Mouse (Mus musculus) embryonic facial prominence, embryonic 12.5 days (tissue): ENCODE results near the gene Rtn1. TPM values are rescaled to one million over a fixed set of nuclear protein-coding genes. Genes with fewer than 3 reads are reported as not detected.

Experiments used
- ATAC-seq: fragments of 200-750 bp; cut with Nextera tagmentation; 2 replicates; pipeline ENCODE4 v1.8.0; 2017; ENCODE audit not compliant: insufficient number of reproducible peaks, insufficient read depth, low FRiP score, low TSS enrichment
- H3K27ac ChIP-seq: fragments of 300-500 bp; sonication (generic); 2 replicates; pipeline ENCODE4 v1.5.1; 2016; ENCODE audit warnings: mild to moderate bottlenecking
- H3K27me3 ChIP-seq: fragments of 300-500 bp; sonication (generic); 2 replicates; pipeline ENCODE4 v1.6.1; 2016; ENCODE audit warnings: mild to moderate bottlenecking, moderate library complexity
- H3K36me3 ChIP-seq: fragments of 300-500 bp; sonication (generic); 2 replicates; pipeline ENCODE4 v1.6.1; 2016; ENCODE audit warnings: mild to moderate bottlenecking
- H3K4me1 ChIP-seq: fragments of 300-500 bp; sonication (generic); 2 replicates; pipeline ENCODE4 v1.6.1; 2016
- H3K4me2 ChIP-seq: fragments of 300-500 bp; sonication (generic); replicated peaks from 2 replicates; pipeline ENCODE4 v1.6.1; 2016; ENCODE audit warnings: mild to moderate bottlenecking, moderate library complexity
- H3K4me3 ChIP-seq: fragments of 300-500 bp; sonication (generic); 2 replicates; pipeline ENCODE4 v1.5.1; 2016; ENCODE audit warnings: mild to moderate bottlenecking
- H3K9ac ChIP-seq: fragments of 300-500 bp; sonication (generic); 2 replicates; pipeline ENCODE4 v1.6.1; 2016; ENCODE audit warnings: mild to moderate bottlenecking, moderate library complexity
- H3K9me3 ChIP-seq: fragments of 300-500 bp; sonication (generic); 2 replicates; pipeline ENCODE4 v1.6.1; 2016; ENCODE audit warnings: mild to moderate bottlenecking, moderate library complexity
- WGBS: fragments of 180-500 bp; shearing (Covaris S2); methylation state at CpG from one replicate; pipeline ENCODE4 v1.1.7; 2016; 5-methylcytosine and 5-hydroxymethylcytosine counted together
- polyA plus RNA-seq: library from polyadenylated mRNA; unstranded; fragments of >200 nt; fragmentation: Nextera tagmentation; extraction: Ambion mirVana; gene quantifications from 2 replicates; pipeline ENCODE4 v1.2.1, GENCODE M21; 2016

Rtn1 gene
- polyA plus RNA-seq, 1 experiment from 2014 or later = 89.3 TPM

- Histone ChIP-seq H3K4me3 (no peak overlapping the region), H3K36me3 (no peaks in the 10 kb centered on the region), H3K9ac (no peak overlapping the region), H3K27me3 (no peaks in the 10 kb centered on the region), H3K4me1 (no peaks in the 10 kb centered on the region), H3K27ac (no peak overlapping the region), H3K9me3 (no peaks in the 10 kb centered on the region), H3K4me2 (no peak overlapping the region)
- 87% methylated on average over 8 of the region's 8 CpGs for WGBS
- ATAC-seq = no peak
Measured at GRCm38 (mm10) chr12:72348508-72348907, 60.3 kb downstream of the Rtn1 start.

- H3K27me3 ChIP-seq = no peaks in the 10 kb centered on the region
- no peak overlapping the region for H3K4me3 ChIP-seq
- H3K9me3 ChIP-seq = no peaks in the 10 kb centered on the region
- no peaks in the 10 kb centered on the region for H3K36me3 ChIP-seq
- no peak overlapping the region for H3K9ac ChIP-seq
- ATAC-seq = no peak
- H3K4me1 ChIP-seq = no peaks in the 10 kb centered on the region
- H3K27ac ChIP-seq = no peak overlapping the region
- no peak overlapping the region for H3K4me2 ChIP-seq
- 34% methylated on average over 1 of the region's 1 CpGs for WGBS
Measured at GRCm38 (mm10) chr12:72347184-72347583, 61.7 kb downstream of the Rtn1 start.

DNA sequence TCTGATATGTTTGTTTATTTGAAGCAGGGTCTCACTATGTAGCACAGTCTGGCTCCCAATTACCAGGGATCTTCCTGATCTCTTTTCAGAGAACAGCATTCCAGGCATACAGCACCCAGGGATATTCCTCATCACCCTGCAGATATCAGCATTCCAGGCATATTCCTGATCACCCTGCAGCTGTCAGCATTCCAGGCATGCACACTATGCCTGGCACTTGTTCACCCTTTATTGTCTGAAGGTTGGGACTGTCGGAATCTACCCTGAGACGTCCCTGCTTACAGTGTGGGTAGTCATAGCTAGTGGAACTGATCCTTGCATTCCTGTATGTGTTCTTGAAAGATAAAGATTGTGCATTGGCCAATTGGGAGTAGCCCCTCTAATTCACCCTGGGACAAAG is 65.2 kb downstream of the Rtn1 start:
- no peaks in the 10 kb centered on the region for H3K27me3 ChIP-seq
- no peak overlapping the region for H3K27ac ChIP-seq
- 59% methylated on average over 2 of the region's 2 CpGs for WGBS
- H3K4me2 ChIP-seq = no peak overlapping the region
- H3K36me3 ChIP-seq = no peaks in the 10 kb centered on the region
- no peak overlapping the region for H3K9ac ChIP-seq
- ATAC-seq = no peak
- H3K9me3 ChIP-seq = no peaks in the 10 kb centered on the region
- H3K4me3 ChIP-seq = no peak overlapping the region
- H3K4me1 ChIP-seq = no peaks in the 10 kb centered on the region

DNA sequence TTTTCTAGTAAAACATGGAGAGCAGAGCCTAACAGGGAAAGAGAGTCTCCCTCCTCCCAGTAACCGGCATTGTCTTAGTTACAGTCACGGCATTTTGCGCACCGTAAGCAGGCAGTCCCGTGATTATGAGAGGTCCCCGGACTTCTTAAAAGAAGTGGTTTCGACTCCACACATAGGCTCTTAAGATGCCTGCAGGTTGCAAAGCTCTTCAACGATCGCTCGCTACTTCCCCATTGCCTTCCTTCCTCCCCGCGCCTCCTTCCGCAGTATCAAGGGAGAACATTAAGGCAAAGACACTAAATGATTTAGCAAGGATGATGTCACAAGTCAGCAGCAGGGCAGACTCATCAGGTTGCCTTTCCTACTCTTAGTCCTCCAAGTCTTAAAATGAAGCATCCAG is 72.8 kb downstream of the Rtn1 start:
- ATAC-seq = no peak
- Histone ChIP-seq H3K9ac (no peak overlapping the region), H3K27me3 (no peaks in the 10 kb centered on the region), H3K4me3 (no peak overlapping the region), H3K9me3 (no peaks in the 10 kb centered on the region), H3K36me3 (no peaks in the 10 kb centered on the region), H3K4me2 (no peak overlapping the region), H3K4me1 (no peaks in the 10 kb centered on the region), H3K27ac (no peak overlapping the region)
- 91% methylated on average over 13 of the region's 13 CpGs for WGBS

- Histone ChIP-seq H3K4me2 (no peak overlapping the region), H3K27me3 (no peaks in the 10 kb centered on the region), H3K27ac (no peak overlapping the region), H3K9ac (no peak overlapping the region), H3K36me3 (no peaks in the 10 kb centered on the region), H3K4me1 (no peaks in the 10 kb centered on the region), H3K9me3 (no peaks in the 10 kb centered on the region), H3K4me3 (no peak overlapping the region)
- ATAC-seq = no peak
- WGBS = 85% methylated on average over 5 of the region's 5 CpGs
Measured at GRCm38 (mm10) chr12:72332488-72333013, 76.3 kb downstream of the Rtn1 start.

DNA sequence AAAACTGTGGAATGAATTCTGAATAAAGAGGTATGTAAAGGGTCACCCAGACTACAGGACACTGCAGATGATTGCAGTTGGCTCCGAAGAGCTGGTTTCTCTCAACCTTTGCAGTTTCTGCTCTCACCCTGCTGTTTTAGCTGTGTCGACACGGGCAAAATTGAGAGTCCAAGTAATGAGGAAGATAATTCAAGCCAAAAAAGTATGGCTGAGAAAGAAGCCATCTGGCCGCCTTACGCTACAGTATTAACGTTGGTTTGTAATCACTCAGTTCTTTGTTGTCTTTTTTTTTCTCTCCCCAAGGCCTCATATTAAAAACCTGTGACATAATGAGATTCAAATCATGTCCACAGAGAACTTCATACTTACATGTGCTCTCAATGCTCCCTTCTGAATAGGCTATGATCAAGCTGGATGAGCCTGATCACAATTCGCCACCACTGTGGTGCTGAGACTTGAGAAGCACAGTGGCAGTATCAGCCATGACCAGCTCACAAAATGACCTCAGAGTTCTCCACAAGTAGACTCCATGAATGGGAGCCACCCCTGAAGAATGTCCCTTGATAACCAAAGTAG is 76.9 kb downstream of the Rtn1 start:
- WGBS = 84% methylated on average over 7 of the region's 7 CpGs

GRCm38 (mm10) chr12:72326087-72326486 is 82.8 kb downstream of the Rtn1 start:
- no peak for ATAC-seq
- no peaks in the 10 kb centered on the region for H3K36me3 ChIP-seq
- H3K4me1 ChIP-seq = 0 out of 2 replicates have a peak, but pooled peaks cover 4% of the 10 kb centered on the region
- H3K9ac ChIP-seq = no peak overlapping the region
- no peaks in the 10 kb centered on the region for H3K9me3 ChIP-seq
- H3K4me2 ChIP-seq = no peak overlapping the region
- H3K4me3 ChIP-seq = no peak overlapping the region
- no peak overlapping the region for H3K27ac ChIP-seq
- H3K27me3 ChIP-seq = no peaks in the 10 kb centered on the region

More for the DNA sequence above, 76.9 kb downstream of the Rtn1 start:
- ATAC-seq = no peak
- Histone ChIP-seq H3K9me3 (no peaks in the 10 kb centered on the region), H3K27me3 (no peaks in the 10 kb centered on the region), H3K36me3 (no peaks in the 10 kb centered on the region), H3K27ac (no peak overlapping the region), H3K4me1 (no peaks in the 10 kb centered on the region), H3K4me3 (no peak overlapping the region), H3K9ac (no peak overlapping the region), H3K4me2 (no peak overlapping the region)

DNA sequence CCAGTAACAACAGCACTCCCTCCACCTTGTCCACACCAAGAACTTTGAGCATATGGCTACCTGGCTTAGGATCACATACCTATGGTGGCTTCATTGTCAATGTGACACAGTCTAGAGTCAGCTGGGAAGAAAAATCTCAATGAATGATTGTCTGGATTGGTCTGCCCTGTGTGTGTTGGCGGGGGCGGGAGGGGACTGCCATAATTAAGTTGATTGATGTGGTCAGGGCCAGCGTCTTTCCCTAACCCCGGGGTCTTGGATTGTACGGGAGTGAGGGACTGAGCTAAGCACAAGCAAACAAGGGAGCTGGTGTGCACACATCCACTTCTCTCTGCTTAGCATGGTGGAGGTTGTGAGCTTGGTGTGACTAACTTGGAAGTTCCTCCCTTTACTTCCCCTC is 83.8 kb downstream of the Rtn1 start:
- no peak overlapping the region for H3K9ac ChIP-seq
- H3K4me2 ChIP-seq = no peak overlapping the region
- no peak overlapping the region for H3K27ac ChIP-seq
- 0 out of 2 replicates have a peak, but pooled peaks cover 4% of the 10 kb centered on the region for H3K4me1 ChIP-seq
- H3K9me3 ChIP-seq = no peaks in the 10 kb centered on the region
- ATAC-seq = no peak
- H3K4me3 ChIP-seq = no peak overlapping the region
- H3K27me3 ChIP-seq = no peaks in the 10 kb centered on the region
- no peaks in the 10 kb centered on the region for H3K36me3 ChIP-seq
- WGBS = 25% methylated on average over 5 of the region's 5 CpGs

DNA sequence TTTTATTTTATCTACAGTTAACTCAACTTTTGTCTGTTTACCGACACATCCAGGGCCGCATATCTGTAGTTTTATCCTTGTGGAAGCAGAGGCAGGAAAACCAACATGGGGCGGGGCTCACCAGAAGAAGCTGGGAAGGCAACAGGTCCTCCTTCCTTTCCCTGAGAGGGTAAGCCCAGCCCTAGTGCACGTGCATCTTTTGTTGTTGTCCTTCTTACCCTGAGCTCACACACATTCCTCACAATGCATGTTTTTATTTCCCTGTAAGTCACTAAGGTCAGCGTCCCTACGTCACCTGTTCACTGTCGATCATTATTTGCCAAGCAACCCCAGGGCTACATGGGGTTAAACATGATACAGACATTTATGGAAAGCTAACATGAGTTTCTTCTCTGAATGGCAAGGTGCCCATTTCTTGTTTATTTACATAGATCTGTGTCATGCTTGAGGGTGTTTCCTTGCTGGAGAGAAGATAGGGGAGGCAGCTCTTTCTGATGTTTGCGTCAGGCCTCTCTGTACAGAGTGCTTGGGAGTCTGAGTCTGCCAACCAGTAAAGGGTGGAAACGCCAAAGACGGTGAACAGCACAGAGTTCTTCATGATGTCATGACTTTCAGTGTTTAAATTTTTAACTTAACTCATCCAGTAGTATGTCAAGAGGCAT is 84.5 kb downstream of the Rtn1 start:
- Histone ChIP-seq H3K36me3 (no peaks in the 10 kb centered on the region), H3K4me2 (no peak overlapping the region), H3K9ac (no peak overlapping the region), H3K4me1 (0 out of 2 replicates have a peak, but pooled peaks cover 4% of the 10 kb centered on the region), H3K4me3 (no peak overlapping the region), H3K9me3 (no peaks in the 10 kb centered on the region), H3K27ac (no peak overlapping the region), H3K27me3 (no peaks in the 10 kb centered on the region)
- no peak for ATAC-seq
- 80% methylated on average over 10 of the region's 10 CpGs for WGBS

- Histone ChIP-seq H3K36me3 (no peaks in the 10 kb centered on the region), H3K4me3 (no peak overlapping the region), H3K27me3 (no peaks in the 10 kb centered on the region), H3K4me2 (no peak overlapping the region), H3K27ac (no peak overlapping the region), H3K9ac (no peak overlapping the region), H3K9me3 (no peaks in the 10 kb centered on the region), H3K4me1 (0 out of 2 replicates have a peak, but pooled peaks cover 4% of the 10 kb centered on the region)
- WGBS = 42% methylated on average over 4 of the region's 4 CpGs
- ATAC-seq = no peak
Measured at GRCm38 (mm10) chr12:72323778-72324177, 85.1 kb downstream of the Rtn1 start.

DNA sequence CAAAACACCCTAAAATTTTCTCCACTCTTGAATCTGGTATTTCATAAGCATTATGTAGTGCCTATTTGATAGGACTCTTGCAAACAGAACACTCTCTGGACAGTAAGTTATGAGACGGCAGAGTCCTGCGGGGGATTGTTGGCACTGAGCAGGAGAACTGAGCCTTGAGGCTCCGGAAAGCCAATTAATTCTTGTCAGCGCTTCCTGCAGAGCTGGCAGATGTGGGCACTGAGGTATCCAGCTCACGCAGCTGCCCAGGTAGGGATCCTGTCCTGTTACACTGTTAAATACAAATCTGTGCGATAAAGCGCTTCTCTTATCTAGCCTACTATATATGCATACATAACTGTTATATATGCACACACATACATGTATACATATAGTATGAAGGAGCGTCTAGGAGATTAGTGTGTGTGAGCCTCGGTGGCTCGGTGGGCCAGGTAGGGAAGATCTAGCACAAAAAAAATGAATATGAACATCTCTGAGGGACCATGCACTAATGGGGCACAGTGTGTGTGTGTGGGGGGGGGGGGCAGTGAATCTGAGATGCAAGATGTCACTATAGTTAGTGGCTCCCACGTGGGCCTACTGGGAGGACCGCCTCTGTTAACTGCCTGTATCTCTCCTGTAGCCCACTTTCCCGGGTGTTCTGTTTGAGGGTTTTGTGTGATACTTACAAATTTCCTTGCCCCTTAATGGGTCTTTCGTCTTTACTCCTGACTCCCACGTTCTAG is 93.0 kb downstream of the Rtn1 start:
- no peak overlapping the region for H3K4me3 ChIP-seq
- H3K4me1 ChIP-seq = no peaks in the 10 kb centered on the region
- no peaks in the 10 kb centered on the region for H3K36me3 ChIP-seq
- 71% methylated on average over 15 of the region's 15 CpGs for WGBS
- H3K27ac ChIP-seq = no peak overlapping the region
- ATAC-seq = no peak
- H3K9ac ChIP-seq = no peak overlapping the region
- no peaks in the 10 kb centered on the region for H3K9me3 ChIP-seq
- no peaks in the 10 kb centered on the region for H3K27me3 ChIP-seq
- H3K4me2 ChIP-seq = no peak overlapping the region

DNA sequence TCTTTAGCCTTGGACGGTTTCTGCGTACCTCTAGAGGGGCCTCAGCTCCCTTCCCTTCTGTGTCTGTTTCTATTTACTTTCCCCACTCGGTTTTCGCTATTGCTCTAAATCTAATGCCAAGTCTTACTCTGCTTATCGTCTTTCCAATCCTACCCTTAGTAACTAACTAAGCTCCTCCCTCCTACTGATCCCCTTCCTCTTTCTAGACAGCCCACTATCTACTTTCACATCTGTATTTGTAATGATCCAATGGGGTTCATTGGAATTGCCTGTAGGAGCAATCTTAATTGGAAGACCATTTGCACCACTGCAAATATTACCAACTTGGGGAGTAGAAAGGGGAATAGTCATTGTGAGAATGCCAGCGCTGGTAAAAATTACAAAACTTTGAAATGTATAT is 98.0 kb downstream of the Rtn1 start:
- 76% methylated on average over 6 of the region's 6 CpGs for WGBS

More for the DNA sequence above, 98.0 kb downstream of the Rtn1 start:
- no peak overlapping the region for H3K9ac ChIP-seq
- H3K27me3 ChIP-seq = no peaks in the 10 kb centered on the region
- H3K4me3 ChIP-seq = no peak overlapping the region
- H3K4me2 ChIP-seq = no peak overlapping the region
- no peak for ATAC-seq
- no peaks in the 10 kb centered on the region for H3K4me1 ChIP-seq
- H3K27ac ChIP-seq = no peak overlapping the region
- H3K9me3 ChIP-seq = no peaks in the 10 kb centered on the region
- H3K36me3 ChIP-seq = no peaks in the 10 kb centered on the region
